Mouse (Mus musculus) ES-Bruce4 (cell line): ENCODE measurements at regions not wholly inside any gene's neighbourhood (a gene's known extent, or its start where the extent isn't known, plus 50 kb on each side); places are given as distances from the start of the nearest gene placed in this dataset.

ENCODE experiments used
- CTCF ChIP-seq: IDR thresholded peaks from one replicate; pipeline ENCODE4 v1.8.1; 2011; ENCODE audit warnings: low read depth, low read length
- POLR2A ChIP-seq: IDR thresholded peaks from one replicate; pipeline ENCODE4 v1.8.1; 2011; ENCODE audit warnings: low read length; ENCODE audit not compliant: insufficient read depth

GRCm38 (mm10) chr16:7931676-7932075 lies 493.3 kb downstream of the Tmem114 start:
- no peak for TF ChIP-seq CTCF
- no peak for TF ChIP-seq POLR2A
